Mouse (Mus musculus) left cerebral cortex, adult 18-20 months (tissue): ENCODE data around the gene Pan2. TPM values are rescaled to one million over a fixed set of nuclear protein-coding genes. Genes with fewer than 3 reads are reported as not detected.
"Not testable (repeated sequence)": the region's sequence is repeated elsewhere in the genome, so short reads cannot be mapped to it uniquely, and the experiment has no call there.

Experiments
- DNase-seq, 2 experiments: peaks; one replicate each; pipeline ENCODE4 v3.0.0; 2021 to 2022; ENCODE audit warnings: low spot score in 2 of 2, mixed read lengths in 1 of 2
- total RNA-seq, 2 experiments: library from RNA; stranded (reverse); gene quantifications; 2 replicates each; pipeline ENCODE4 v1.2.3; 2021

The Pan2 gene
- total RNA-seq, 2 experiments from 2014 or later = 12.7 to 15.2 TPM

- no peak for DNase-seq
These were observed 20.2 kb upstream of the Pan2 start for GRCm38 (mm10) chr10:128282886-128283450.

DNA sequence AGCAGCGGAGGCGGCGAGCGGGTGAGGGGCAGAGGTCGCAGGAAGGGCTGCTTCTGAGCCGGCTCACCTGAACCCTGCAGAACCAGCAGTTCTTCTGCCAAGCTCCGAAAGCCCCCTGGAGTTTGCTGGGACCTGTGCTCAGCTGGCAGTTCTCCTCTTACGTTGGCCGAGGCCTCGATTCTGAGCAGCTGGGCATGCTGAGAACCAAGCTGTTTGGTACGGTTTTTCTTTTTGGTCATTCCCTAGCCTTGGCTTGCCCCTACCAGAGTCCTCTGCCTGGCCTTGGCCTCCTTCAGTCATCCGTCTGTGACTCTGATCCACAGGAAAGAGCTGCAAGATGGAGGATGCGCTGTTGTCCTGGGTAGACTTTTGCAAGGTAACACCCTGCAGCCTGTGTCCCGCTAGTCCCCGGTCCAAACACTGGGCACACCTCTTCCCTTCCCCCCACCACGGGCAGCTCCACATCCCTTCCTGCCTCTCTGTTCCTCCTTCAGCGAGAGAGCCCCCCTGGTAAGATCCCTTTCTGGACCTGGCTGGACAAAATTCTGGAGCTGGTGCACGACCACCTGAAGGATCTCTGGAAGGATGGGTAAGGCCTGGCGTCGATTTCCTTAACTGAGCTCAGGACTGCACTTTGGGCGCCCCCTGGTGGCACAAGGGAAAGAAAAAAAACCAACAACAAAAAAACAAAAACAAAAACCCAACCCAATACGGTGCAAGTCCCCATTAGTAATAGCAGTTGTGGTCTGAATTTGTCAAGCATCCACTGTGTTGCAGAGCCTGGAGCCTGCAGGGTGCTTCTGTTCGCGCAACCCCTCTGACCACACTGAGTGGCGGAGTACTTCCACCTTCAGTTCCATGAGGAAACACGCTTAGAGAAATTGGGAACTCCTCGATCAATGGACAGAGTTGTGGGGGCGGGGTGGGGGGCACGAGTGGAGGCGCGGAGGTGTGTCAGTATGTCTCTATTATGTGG lies 19.2 kb upstream of the Pan2 start:
- DNase-seq = peak; percentile 61 to 66

- DNase-seq = not testable (repeated sequence)
These were observed 12.5 kb upstream of the Pan2 start for GRCm38 (mm10) chr10:128290594-128290993.

GRCm38 (mm10) chr10:128296370-128297090 lies 6.6 kb upstream of the Pan2 start:
- no peak for DNase-seq

DNA sequence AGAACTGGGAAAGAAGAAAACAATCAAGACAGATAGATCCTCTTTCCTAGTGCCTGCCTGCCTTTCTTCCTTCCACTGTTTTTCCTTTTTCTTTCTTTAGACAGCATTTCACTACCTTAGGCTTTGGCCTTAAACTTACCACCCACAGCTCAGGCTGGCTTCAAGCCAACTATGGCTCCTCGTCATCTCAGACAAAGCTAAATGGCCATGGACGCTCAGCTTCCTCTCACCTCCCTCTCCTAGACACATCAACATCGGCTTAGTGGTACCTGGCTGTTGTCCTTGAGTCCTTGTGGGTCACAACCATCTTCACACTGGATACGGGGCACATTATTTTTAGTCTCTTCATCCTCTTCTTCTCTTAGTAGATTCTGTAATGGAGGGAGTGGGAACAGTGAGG lies 5.9 kb upstream of the Pan2 start:
- DNase-seq = no peak

DNA sequence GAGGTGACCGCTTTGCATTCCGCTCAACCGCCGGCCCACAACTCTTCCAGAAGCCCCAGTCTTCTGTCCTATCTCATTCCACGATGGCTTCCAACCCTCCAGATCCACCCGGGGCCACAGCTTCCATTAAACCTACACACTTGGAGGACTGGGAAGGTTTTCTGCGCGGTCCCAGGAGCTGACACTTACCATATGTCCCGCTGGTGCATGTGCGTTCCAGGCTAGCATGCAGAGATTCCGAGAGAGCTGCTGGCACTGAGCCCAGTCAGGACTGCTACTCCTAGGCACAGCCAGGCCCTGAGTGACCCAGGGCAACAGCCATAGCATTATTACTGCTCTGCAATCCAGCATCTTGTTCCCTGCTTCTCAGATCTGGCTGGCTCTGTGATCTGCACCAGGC lies 5.5 kb upstream of the Pan2 start:
- DNase-seq = no peak

- no peak for DNase-seq
These were observed 4.9 kb upstream of the Pan2 start for GRCm38 (mm10) chr10:128298243-128298642.

- no peak for DNase-seq
These were observed 4.4 kb upstream of the Pan2 start, which contains the start of gene Il23a for GRCm38 (mm10) chr10:128298702-128299171. Il23a (minus strand) TSS chr10:128298752.

GRCm38 (mm10) chr10:128302357-128302756 lies 778 bp upstream of the Pan2 start:
- DNase-seq = no peak

DNA sequence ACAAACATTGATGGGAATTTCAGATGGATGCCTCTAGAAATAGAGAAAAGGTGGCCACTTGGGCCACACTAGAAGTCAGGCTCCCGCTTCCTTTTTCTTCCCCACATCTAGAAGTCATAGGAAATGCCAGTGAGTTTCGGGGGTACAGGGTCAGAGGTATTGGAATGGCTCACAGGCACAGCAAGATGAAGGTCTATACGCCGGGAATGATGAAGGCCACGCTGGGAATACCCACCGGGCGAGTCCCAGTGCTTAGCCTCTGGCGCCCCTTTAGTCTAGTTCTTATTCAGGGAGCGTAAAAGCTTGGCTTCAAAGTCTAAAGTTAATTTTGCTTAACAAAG lies 380 bp upstream of the Pan2 start:
- no peak for DNase-seq

DNA sequence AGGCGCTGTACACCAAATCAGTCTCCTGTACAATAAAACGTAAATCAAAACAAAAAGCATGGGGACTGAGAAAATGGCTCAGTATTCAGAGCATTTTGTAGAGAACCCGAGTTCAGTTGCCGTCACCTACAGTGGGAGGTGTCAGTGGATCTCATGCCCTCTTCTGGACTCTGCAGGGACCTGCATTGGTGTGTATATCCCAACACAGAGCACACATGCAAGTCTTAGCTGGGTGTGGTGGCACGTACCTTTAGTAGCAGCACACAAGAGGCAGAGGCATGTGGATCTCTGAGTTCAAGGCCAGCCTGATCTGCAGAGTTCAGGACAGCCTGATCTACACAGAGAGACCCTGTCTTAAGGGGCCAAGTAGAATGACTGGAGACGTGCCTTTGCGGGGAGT lies 6.5 kb downstream of the Pan2 start:
- DNase-seq = no peak

GRCm38 (mm10) chr10:128310177-128310576 lies 7.0 kb downstream of the Pan2 start:
- DNase-seq = peak in 1 of 2 experiments; percentile 21

GRCm38 (mm10) chr10:128310902-128311301 lies 7.8 kb downstream of the Pan2 start:
- DNase-seq = no peak

- no peak for DNase-seq
These were observed 12.4 kb downstream of the Pan2 start for GRCm38 (mm10) chr10:128315578-128315977.

- DNase-seq = no peak
These were observed 18.5 kb downstream of the Pan2 start for GRCm38 (mm10) chr10:128321641-128322040.

DNA sequence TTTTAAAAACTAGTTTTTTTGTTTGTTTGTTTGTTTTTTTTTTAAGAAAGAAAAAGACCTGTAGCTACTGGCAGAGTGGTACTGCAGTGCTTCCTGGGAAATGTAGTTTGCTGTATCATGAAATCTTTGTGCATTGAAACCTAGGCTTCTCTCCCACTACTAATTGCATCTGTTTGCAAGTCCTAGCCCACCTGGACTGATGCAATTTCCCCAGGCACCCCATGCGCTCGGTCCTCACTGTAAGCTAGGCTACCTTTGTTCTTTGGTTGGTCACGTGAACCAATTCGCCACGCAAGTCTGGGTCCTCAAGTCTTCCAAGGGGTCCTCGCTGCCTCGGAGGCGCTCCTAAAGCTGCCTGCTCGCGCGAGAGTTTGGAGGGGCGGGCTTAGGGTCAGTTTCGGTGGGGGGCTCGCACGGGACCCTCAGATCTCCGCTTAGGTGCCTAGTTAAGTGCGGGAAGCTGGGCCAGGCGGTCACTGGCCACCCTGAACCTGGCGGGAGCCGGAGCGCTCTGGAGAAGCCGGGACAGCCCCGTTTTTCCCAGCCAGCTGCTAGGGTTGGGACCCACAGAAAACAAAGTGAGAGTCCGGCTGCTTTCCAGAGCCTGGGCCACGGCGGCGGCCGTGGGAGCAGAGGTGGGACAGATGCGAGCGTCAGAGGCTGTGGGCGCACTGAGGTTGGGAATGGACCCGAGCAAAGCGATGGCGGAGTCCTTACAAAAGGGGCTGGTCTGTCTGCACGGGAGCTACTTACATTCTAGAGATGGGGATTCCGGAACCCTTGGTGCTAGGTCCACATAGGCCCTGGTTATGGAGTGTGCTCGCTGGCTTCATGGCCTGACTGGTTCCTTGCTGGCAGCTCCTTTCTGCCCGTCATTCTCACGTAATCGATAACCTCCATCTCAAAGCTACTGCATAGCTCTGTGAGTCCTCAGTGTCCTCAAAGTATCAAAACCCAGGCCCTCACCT lies 19.3 kb downstream of the Pan2 start, which contains the start of gene Cnpy2:
Gene Cnpy2, plus strand, starts transcription at position 319 of the 968 bp plus-strand sequence.
- peak; percentile 67 to 79 for DNase-seq

GRCm38 (mm10) chr10:128323516-128323915 lies 20.4 kb downstream of the Pan2 start:
- no peak for DNase-seq

- DNase-seq = peak; percentile 17 to 27
These were observed 23.7 kb downstream of the Pan2 start for GRCm38 (mm10) chr10:128326825-128327224.

GRCm38 (mm10) chr10:128327610-128328009 lies 24.5 kb downstream of the Pan2 start:
- no peak for DNase-seq
